Mouse (Mus musculus): Measurements from ENCODE around the gene Lrp1.

Gene Lrp1

GRCm38 (mm10) chr10:127521611-127522080 is 99.3 kb downstream of the Lrp1 start:
- no peak for DNase-seq (ENCODE audit: low read depth, low spot score)

GRCm38 (mm10) chr10:127520714-127521357 is 100.1 kb downstream of the Lrp1 start:
- no peak for DNase-seq (ENCODE audit: low read depth, low spot score)

GRCm38 (mm10) chr10:127519903-127520713 is 100.8 kb downstream of the Lrp1 start:
- no peak for DNase-seq (ENCODE audit: low read depth, low spot score)

GRCm38 (mm10) chr10:127519041-127519701 is 101.8 kb downstream of the Lrp1 start:
- no peak for DNase-seq (ENCODE audit: low read depth, low spot score)

- no peak for DNase-seq (ENCODE audit: low read depth, low spot score)
Observed at GRCm38 (mm10) chr10:127517941-127518340, 103.0 kb downstream of the Lrp1 start.

- peak; percentile 77 for DNase-seq (ENCODE audit: low read depth, low spot score)
Observed at GRCm38 (mm10) chr10:127516576-127517260, 104.2 kb downstream of the Lrp1 start.

- DNase-seq (ENCODE audit: low read depth, low spot score), result no peak
Observed at GRCm38 (mm10) chr10:127515983-127516459, 104.9 kb downstream of the Lrp1 start.

GRCm38 (mm10) chr10:127515271-127515982 is 105.5 kb downstream of the Lrp1 start:
- no peak for DNase-seq (ENCODE audit: low read depth, low spot score)

GRCm38 (mm10) chr10:127514764-127515163 is 106.2 kb downstream of the Lrp1 start, which contains the start of gene Ndufa4l2:
Gene Ndufa4l2 (plus strand): TSS chr10:127514967.
- no peak for DNase-seq (ENCODE audit: low read depth, low spot score)

- no peak for DNase-seq (ENCODE audit: low read depth, low spot score)
Observed at GRCm38 (mm10) chr10:127514111-127514698, 106.7 kb downstream of the Lrp1 start.

- peak; percentile 55 for DNase-seq (ENCODE audit: low read depth, low spot score)
Observed at GRCm38 (mm10) chr10:127513501-127514091, 107.4 kb downstream of the Lrp1 start.

GRCm38 (mm10) chr10:127512813-127513212 is 108.1 kb downstream of the Lrp1 start:
- DNase-seq (ENCODE audit: low read depth, low spot score), result peak; percentile 92

- no peak for DNase-seq (ENCODE audit: low read depth, low spot score)
Observed at GRCm38 (mm10) chr10:127512307-127512666, 108.7 kb downstream of the Lrp1 start.

GRCm38 (mm10) chr10:127511634-127512306 is 109.2 kb downstream of the Lrp1 start:
- peak; percentile 62 for DNase-seq (ENCODE audit: low read depth, low spot score)

- no peak for DNase-seq (ENCODE audit: low read depth, low spot score)
Observed at GRCm38 (mm10) chr10:127510895-127511617, 109.9 kb downstream of the Lrp1 start.

- no peak for DNase-seq (ENCODE audit: low read depth, low spot score)
Observed at GRCm38 (mm10) chr10:127509837-127510701, 110.9 kb downstream of the Lrp1 start.

GRCm38 (mm10) chr10:127509051-127509836 is 111.7 kb downstream of the Lrp1 start:
- DNase-seq (ENCODE audit: low read depth, low spot score), result peak; percentile 98
